Mouse (Mus musculus): ENCODE data around the gene Mad2l2.
A peak's percentile ranks its signal among the peaks of the same experiment; 100 is the strongest.

The Mad2l2 gene

DNA sequence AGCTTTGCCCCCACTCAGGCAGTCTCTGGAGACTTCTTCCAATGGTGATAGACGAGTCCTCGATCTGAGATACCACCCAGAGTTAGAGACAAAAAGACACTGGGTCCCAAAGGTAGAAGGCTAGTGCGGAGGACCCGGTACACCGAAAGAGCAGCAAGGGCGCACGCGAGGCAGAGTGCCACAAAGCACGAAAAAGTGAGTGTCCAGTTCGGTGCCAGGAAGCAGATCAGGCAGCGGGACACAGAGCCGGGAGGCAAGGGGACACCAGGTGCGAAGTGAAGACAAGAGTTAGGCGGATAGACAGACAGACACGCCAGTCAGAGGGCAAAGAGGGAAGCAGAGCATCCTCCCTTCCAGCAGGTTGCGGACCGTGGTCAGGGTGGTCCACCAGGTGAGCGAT lies at the start of gene Mad2l2:
TSS of gene Mad2l2 (plus strand) at position 252 of the 400 bp plus-strand sequence.
- no peak for DNase-seq (ENCODE audit: low read depth, low spot score)

DNA sequence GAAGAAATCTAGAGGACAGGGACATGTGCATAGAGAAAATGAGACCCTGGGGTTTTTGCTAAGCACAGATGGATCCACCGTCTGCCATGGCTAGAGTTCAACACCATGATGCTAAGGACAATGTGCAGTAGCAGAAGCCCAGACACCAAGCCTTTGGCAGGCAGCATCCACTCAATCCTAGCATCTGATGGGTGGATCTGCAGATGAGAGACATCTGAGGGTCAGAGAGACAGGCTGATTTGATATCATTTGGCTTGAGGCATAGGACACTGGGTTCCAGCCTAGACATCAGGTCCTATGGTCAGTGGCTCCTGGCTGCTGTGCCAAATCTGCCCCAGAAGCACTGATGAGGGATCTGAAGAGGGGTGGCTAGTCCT lies 49.6 kb upstream of the Mad2l2 start:
- DNase-seq (ENCODE audit: low read depth, low spot score): no peak

DNA sequence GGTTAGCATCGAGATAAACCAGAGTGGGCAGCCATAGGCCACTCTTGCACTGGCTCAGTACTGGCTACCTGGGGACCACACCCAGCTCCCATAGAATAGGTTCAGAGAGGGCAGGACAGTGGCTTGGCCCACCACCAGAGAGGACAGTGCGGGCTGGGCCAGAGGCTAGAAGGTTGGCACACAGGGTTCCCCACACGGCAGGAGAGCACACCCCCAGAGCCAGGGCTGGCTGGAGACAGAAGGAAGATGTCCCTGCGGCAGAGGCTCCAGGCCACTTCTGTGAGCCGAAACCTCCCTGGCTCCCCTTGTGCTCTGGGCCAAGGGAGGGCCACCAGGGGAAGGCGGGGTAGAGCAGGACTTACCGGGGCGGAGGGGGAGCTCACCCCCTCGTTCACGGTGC lies 49.0 kb upstream of the Mad2l2 start:
- no peak for DNase-seq (ENCODE audit: low read depth, low spot score)

DNA sequence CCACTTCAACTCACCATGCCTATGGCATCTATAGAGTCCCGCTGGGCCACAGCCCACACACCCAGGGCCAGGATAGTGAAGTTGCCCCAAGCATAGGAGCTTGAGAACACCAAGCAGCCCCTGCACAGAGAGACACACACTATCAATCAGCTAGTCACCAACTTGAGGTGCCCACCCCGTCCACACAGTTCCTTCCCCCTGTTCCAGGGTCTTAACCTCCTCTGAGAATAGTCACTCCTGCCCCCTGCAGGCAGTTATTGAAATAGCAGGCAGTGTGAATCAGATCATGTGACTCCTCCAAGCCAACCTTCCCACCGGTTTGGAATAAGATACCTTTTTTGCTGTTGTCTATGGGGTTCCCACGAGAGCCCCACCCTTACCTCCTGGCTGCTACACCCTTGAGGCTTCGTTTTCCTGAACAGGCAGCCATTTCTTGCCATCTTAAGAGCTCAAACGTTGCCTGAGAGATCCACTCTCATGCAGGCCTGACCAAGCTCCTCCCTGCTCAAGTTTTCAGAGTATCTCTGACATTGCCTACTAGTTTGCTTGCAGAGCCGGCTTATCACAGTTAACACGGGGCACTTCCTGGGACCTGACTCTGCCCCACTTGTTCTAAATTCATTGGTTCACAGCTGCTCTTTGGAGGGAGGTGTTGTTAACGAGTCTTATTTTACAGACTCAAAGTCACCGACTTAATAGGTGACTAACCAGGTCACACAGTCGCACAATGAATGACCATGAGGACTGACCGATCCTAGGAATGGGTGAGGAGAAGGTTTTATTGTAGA lies 47.7 kb upstream of the Mad2l2 start:
- no peak for DNase-seq (ENCODE audit: low read depth, low spot score)

DNA sequence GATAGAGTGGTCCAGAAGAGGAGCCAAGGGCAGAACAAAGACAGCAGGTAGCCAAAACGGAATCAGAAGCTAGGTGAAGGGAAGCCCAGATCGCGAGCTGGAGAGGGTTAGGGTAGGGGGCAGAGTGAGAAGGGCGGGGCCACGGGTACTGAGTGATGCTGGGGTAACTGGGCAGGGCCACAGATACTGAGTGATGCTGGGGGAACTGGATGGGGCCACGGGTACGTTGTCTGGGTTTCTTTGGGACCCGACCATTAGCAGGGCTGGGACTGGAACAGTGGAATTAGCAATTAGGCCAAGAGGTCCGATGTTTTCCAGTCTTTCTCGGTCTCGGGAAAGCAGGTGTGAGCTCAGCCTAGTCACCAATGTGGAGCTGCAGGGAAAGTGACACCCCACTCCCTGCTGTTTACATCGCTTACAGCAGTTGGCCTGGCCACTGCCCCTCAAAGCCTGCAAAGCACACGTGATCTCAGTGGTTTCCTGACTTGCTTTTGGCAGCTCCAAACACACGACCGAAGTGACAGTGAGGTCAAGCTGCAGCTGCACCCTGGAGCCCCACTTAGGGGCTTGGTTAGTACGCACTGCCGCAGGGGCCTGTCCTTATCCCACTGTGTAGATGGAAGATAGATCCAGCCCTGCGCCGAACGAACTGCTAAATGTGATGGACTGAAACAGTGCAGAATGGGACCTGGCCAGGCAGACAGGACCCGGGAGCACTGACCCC lies 46.8 kb upstream of the Mad2l2 start:
- DNase-seq (ENCODE audit: low read depth, low spot score): no peak

DNA sequence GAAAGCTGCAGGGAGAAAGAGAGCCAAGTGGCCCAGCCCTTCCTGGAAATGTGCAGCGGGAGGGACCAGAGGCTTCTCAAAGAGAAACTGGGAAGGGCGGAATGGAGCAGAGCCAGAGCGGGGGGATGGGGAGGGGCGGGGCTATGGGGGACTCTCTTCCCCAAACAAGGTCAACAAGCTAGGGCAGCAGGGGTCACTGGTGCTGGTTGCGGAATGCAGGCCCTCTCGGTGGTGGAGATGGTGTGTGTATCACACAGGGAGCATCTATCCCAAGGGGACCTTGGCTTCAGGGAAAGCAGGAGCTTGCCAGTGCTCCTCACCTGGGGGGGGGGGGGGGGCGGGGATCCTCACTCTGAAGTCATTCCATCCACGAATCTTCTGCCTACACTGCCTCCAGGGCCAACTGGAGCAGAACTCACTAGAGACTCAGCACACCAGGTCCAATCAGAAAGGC lies 45.9 kb upstream of the Mad2l2 start:
- DNase-seq (ENCODE audit: low read depth, low spot score): no peak

DNA sequence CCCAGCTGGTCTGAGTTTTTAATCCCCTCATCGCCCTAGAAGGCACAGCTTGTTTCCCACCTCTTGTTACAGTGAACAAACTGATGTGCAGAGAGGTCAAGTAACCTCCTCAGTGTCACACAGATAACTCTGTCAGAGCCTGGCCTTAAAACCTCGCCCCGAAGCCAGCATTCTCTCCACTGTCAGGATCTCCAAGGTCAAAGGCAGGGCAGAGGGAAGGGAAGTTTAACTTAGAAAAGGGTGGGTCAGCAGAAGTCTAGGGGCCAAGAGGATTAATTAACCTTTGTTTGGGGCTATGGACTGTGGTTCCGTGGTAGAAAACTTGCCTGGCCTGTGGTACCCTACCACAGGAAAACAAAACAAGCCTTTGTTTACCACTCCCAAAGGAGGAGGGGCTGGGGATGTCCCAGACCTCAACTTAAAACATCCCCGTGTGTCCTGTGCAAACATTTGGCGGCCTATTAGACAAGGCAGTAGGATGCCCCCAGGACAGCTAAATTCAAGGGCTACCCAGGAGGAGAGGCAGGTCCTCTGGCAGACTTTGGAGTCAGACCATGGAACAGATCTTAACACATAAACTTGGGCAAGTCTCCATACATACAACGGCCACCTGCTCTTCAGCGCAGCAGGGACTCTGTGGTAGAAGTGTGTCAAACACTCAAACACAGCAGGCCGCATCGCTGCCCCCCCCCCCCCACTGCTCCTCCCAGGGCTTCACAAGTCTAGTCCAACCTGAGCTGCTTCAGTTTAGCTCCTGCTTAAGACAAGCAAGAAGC lies 44.9 kb upstream of the Mad2l2 start:
- no peak for DNase-seq (ENCODE audit: low read depth, low spot score)

DNA sequence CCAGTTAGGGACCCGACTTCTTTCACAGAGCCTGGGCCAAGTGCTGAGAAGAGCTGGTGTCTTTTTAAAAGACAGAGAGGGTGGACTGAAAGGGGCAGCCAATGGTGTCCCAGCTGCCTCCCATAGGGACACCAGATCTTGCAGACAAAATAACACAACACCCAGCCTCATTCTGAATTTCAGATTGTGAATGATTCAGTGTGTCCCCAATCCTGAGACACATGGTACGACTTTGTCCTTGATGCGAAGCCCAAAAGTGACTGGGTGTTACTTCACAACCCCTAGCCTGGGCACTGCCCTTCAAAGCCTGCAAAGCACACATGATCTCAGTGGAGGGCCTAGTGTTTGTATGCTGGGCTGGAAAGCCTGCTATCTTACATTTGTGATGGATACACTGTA lies 44.3 kb upstream of the Mad2l2 start:
- DNase-seq (ENCODE audit: low read depth, low spot score): no peak

DNA sequence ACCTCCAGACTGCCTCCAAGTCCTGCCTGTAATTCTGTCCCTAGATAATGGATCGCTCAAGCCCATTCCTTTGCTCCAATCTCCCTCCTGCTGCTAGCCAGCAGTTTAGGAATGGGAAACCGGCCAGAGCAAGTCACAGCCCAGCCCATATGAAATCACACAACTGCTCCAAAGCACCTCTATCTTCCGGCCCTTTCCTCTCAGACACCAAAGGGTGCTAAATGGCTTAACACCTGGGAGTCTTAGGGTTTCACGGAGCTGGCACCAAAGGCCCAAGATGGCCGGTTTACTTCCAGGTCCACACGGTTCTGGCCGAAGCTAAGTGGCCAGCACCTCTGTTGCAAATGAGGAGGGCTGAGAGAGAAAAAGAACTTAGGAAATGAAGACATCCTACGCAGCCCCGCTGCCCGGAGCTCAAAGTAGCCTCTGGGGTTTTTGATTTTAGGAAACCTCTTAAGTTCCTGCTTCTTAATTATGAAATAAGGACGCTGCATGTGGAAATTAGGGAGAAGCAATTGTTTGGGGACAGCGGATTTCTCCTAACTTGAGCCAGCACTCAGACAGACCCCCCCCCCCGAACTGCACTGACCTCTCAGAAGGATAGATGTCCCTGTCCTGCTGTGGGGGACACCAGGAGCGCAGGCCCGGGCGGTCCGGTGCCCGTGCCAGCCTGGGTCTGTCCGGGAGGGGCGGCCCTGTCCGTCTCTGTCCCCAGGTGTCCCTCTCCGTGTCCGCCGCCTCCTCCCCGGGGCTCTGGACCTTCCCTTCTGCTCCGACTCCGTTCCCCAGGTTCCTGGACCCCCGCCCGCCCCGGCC lies 42.9 kb upstream of the Mad2l2 start:
- DNase-seq (ENCODE audit: low read depth, low spot score): no peak

DNA sequence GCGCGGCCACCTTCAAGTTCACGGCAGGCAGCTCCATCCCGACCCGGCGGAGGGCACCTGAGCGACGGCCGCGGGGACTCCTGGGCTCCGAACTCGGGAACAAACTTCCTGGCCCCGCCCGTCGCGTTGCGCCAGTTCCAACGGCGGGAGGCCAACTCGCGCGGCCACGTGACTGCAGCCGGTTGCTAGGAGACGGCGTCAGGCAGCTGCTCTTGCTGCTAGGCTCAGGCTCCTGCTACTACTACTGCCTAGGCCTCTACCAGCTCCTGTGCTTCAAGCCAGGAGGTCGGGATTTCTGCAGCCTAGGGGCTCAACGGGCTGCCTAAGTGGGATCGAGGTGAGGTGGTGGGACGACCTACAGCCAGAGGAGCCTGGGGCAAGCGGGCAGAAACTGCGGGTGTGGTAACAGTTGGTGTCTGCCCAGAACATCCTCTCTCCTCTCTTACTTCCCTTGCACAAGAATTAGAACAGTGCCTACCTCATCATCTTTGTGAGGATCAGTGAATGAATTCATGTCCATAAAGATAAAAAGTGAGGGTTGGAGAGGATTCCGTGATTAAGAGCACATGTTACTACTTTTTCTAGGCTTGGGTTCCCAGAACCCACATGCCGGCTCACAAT lies 42.2 kb upstream of the Mad2l2 start, which contains the start of gene Agtrap:
TSS of gene Agtrap (minus strand) at position 125 of the 621 bp plus-strand sequence.
- peak; percentile 80 for DNase-seq (ENCODE audit: low read depth, low spot score)

DNA sequence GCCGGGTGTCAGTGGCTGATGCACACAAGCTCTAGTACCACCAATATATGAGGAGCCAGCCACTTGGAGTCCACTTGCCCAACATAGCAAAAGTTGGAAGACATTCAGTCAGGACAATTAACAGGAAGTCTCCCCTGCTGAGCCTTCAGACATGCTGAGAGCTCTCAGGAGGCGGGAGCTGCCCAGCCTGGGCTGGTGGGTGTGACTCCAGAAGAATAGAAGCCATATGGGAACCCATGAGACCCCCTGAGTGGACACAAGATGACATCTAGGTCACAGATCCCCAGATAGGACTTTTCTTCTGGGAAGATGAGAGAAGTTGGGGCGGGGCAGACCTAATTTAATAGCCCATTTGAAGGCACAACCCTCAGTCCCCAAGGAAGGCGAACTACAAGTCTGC lies 41.0 kb upstream of the Mad2l2 start:
- no peak for DNase-seq (ENCODE audit: low read depth, low spot score)

DNA sequence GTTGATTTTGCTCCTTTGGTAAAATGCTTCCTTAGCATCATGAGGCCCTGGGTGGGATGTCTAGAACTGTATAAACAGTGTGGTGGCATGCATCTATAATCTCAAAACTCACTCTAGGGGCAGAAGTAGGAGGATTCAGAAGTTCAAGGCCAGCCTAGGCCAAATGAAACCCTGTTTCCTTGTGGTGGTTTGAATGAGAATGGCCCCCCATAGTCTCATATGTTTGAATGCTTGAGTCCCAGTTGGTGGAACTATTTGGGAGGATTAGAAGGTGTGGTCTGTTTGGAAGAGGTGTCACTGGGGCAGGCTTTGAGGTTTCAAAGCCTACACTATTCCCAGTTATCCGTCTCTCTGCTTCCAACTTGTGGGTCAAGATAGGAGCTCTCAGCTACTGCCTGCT lies 39.0 kb upstream of the Mad2l2 start:
- DNase-seq (ENCODE audit: low read depth, low spot score): no peak

DNA sequence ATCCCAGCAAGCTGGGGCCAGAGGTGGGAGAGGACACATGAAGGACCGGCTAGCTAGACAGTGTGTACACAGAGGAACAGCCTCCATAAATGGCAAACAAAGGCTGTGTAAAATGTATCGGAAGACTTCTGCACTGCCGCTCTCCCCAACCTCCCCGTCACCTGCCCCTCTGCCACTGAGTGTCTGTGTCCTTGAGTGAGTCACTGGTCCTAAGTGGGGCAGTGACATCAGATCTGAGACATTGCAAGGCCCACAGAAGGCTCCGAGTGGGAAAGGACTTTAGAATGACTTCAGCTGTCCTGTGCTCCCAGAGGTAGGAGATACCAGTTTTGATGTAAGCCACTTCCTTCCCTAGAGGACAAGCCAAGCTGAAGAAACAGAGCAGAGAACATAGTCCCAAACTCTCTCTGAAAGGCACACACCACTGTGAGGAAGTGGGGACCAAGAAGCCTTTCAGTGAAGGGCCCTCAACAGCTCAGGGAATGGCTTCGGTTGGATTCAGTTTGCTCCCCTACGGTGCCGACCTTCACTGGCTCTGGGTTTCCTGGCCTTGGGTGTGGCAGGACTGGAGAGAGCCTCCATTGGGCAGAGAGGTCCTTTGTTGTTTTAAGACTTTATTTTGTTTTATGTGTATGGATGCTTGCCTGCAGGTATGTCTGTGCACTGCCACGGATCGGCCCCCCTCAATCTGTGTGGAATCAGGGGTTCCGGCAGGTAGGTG lies 37.5 kb upstream of the Mad2l2 start:
- DNase-seq (ENCODE audit: low read depth, low spot score): no peak

DNA sequence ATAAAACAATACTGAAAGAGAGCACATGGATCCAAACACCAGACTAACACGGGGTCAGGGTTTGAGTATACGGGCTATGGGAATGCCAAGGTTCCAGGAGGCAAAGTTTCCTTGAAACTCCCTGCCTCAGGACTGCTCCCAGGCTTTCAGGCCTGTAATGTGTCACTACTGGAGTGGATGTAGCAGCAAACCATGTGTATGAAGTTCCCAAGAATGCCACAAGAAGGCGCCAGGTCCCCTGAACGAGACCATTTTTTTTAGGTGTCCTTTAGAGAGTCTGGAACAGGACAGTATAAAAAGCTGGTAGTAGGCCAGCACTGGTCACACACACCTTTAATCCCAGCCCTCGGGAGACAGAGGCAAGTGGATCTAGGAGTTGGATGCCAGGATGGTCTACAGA lies 36.0 kb upstream of the Mad2l2 start:
- DNase-seq (ENCODE audit: low read depth, low spot score): no peak

DNA sequence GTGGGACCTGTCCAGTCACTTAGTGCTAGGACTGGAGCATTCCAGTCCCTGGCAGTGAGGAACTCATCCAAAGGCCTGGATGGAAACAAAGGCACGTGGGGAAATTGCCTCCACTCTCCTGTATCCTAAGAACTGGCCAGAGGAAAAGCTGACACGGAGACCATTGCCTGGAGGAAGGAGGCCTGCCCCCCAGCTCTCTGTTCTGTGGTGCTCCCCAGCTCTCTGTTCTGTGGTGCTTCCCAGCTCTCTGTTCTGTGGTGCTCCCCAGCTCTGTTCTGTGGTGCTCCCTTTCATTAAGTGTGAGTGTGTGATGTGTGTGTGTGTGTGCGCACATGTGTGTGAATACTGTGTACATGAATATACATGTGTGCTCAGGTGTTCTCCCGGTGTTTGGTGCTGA lies 35.1 kb upstream of the Mad2l2 start:
- DNase-seq (ENCODE audit: low read depth, low spot score): no peak

DNA sequence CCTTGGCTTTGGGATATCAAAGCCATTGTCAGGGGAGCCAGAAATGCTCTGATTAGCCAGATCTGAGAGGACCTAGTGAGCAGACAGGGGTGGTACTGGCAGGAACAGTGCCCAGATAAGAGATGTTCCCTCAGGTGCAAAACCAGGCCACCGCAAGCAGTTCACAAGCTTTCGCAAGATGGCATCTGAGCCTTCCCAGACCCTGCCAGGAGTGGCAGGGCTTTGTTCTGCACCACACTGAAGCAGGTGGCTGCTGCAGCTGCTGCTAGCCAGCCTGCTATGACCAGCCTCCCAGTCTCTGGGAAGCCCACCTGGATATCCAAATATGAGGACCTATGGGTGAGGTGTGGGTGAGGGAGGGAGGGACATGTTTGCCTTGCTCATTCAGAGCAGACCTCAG lies 32.2 kb upstream of the Mad2l2 start:
- no peak for DNase-seq (ENCODE audit: low read depth, low spot score)

DNA sequence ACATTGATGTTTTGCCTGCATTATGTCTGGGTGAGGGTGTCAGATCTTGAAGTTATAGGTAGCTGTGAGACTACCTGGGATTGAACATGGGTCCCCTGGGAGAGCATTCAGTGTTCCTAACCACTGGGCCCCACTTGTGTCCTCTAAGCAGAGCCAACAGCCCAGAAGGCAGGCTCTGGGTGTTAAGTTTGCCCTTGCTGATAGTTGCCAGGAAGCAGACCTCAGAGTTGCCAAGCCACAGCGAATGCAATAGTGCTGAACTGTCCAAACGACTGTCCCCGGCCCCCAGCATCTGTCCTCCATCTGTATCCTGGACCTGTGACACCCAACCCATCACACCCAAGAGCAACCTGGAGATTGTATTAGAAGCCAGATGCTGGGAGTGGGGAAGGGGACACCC lies 31.5 kb upstream of the Mad2l2 start:
- no peak for DNase-seq (ENCODE audit: low read depth, low spot score)

DNA sequence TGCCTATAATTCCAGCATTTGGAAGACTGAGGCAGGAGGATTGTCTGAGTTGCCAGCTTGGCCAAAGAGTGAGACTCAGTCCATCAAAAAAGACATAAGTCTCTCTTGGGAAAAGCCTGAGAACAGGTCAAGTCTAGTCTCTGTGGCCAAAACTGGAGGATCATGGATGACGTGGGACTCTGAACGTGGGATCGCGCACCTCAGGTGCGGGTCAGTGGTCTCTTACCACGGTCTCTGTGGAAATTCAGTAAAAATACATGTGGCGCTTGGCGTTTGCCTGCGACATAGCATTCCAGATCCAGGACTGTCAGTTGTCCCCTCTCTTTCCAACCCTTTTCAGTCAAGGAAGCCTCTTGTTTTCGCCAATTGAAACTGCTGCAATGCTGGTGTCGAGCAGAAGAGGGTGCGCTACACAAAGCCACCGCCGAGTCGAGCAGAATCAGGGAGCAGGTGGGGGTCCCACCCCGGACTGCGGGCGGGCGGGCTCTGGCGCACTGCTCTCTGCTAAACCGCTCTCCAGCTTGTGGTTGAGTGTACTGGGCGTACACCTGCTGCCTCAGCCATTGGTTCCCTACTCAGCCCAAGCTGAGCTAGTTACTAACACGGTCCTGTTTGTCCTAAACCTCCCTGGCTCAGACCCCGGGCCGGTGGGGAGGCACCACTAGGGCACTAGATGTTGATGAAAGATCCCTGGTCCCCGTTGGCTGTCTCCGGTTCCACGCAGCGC lies 28.2 kb upstream of the Mad2l2 start:
- DNase-seq (ENCODE audit: low read depth, low spot score): no peak

DNA sequence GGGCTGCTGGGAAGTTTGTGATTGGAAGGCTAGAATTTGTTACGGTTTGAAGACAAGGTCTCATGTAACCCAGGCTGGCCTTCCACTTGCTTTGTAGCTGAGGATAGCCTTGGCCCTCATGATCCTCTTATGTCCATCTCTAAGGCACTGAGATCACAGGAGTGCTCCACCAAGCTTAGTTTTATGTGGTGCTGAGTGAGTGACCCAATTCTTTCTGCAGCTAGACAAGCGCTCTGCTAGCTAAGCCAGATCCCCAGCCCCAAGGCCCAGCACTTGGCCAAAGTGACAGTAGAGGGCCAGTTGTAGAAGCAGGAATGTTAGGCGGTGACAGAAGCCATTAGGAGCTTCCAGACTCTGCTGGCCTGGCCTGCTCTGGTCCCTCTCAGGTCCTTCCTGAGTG lies 26.0 kb upstream of the Mad2l2 start:
- DNase-seq (ENCODE audit: low read depth, low spot score): no peak

Data from telencephalon, adult 2 months (tissue).